Mouse (Mus musculus): Measurements from ENCODE around the gene Gm10577. TPM values are rescaled to one million over a fixed set of nuclear protein-coding genes. Genes with fewer than 3 reads are reported as not detected.

The Gm10577 gene
- polyA plus RNA-seq, 1 experiment from 2014 or later, result not detected

GRCm38 (mm10) chr4:100994442-100995255, 25.8 kb downstream of the Gm10577 start:
- Histone ChIP-seq H3K36me3 (peaks cover 62% of the 10 kb centered on the region), H3K27ac (no peak overlapping the region), H3K4me2 (no peak overlapping the region), H3K4me3 (no peak overlapping the region), H3K4me1 (peaks cover 7% of the 10 kb centered on the region), H3K9ac (no peak overlapping the region), H3K9me3 (no peaks in the 10 kb centered on the region), H3K27me3 (no peaks in the 10 kb centered on the region)
- WGBS, result 84% methylated on average over 18 of the region's 18 CpGs
- no peak for ATAC-seq (ENCODE audit: insufficient number of reproducible peaks, low FRiP score, low TSS enrichment, low read depth)

- no peak overlapping the region for H3K27ac ChIP-seq
- H3K36me3 ChIP-seq, result peaks cover 77% of the 10 kb centered on the region
- 86% methylated on average over 6 of the region's 6 CpGs for WGBS
Observed at GRCm38 (mm10) chr4:100992086-100992485, 28.4 kb downstream of the Gm10577 start.

GRCm38 (mm10) chr4:100990996-100991395, 29.5 kb downstream of the Gm10577 start:
- Histone ChIP-seq H3K4me2 (no peak overlapping the region), H3K4me1 (peaks cover 7% of the 10 kb centered on the region), H3K36me3 (peaks cover 82% of the 10 kb centered on the region), H3K4me3 (no peak overlapping the region), H3K9ac (no peak overlapping the region), H3K27me3 (no peaks in the 10 kb centered on the region), H3K9me3 (no peaks in the 10 kb centered on the region), H3K27ac (0 out of 2 replicates have a peak overlapping the region, but pooled peaks have one; percentile 24)
- no peak for ATAC-seq (ENCODE audit: insufficient number of reproducible peaks, low FRiP score, low TSS enrichment, low read depth)
- 46% methylated on average over 4 of the region's 4 CpGs for WGBS

More at GRCm38 (mm10) chr4:100992086-100992485, 28.4 kb downstream of the Gm10577 start:
- no peaks in the 10 kb centered on the region for H3K9me3 ChIP-seq
- no peak overlapping the region for H3K4me3 ChIP-seq
- ATAC-seq (ENCODE audit: insufficient number of reproducible peaks, low FRiP score, low TSS enrichment, low read depth), result no peak
- no peaks in the 10 kb centered on the region for H3K27me3 ChIP-seq
- no peak overlapping the region for H3K9ac ChIP-seq
- no peak overlapping the region for H3K4me2 ChIP-seq
- H3K4me1 ChIP-seq, result peaks cover 7% of the 10 kb centered on the region

- peaks cover 7% of the 10 kb centered on the region for H3K4me1 ChIP-seq
- no peaks in the 10 kb centered on the region for H3K9me3 ChIP-seq
- no peak overlapping the region for H3K4me3 ChIP-seq
- H3K9ac ChIP-seq, result no peak overlapping the region
- no peak overlapping the region for H3K4me2 ChIP-seq
- no peak for ATAC-seq (ENCODE audit: insufficient number of reproducible peaks, low FRiP score, low TSS enrichment, low read depth)
- H3K27me3 ChIP-seq, result no peaks in the 10 kb centered on the region
- no peak overlapping the region for H3K27ac ChIP-seq
- WGBS, result 71% methylated on average over 8 of the region's 8 CpGs
- peaks cover 77% of the 10 kb centered on the region for H3K36me3 ChIP-seq
Observed at GRCm38 (mm10) chr4:100988231-100988799, 32.2 kb downstream of the Gm10577 start.

- Histone ChIP-seq H3K27ac (no peak overlapping the region), H3K4me3 (no peak overlapping the region), H3K36me3 (peaks cover 74% of the 10 kb centered on the region), H3K4me2 (no peak overlapping the region), H3K4me1 (peaks cover 7% of the 10 kb centered on the region), H3K9ac (no peak overlapping the region), H3K27me3 (no peaks in the 10 kb centered on the region), H3K9me3 (no peaks in the 10 kb centered on the region)
- no peak for ATAC-seq (ENCODE audit: insufficient number of reproducible peaks, low FRiP score, low TSS enrichment, low read depth)
- 68% methylated on average over 1 of the region's 1 CpGs for WGBS
Observed at GRCm38 (mm10) chr4:100987187-100987586, 33.3 kb downstream of the Gm10577 start.

- Histone ChIP-seq H3K9ac (no peak overlapping the region), H3K4me2 (no peak overlapping the region), H3K27ac (no peak overlapping the region), H3K4me3 (no peak overlapping the region), H3K9me3 (no peaks in the 10 kb centered on the region), H3K4me1 (no peaks in the 10 kb centered on the region), H3K27me3 (no peaks in the 10 kb centered on the region), H3K36me3 (peaks cover 70% of the 10 kb centered on the region)
- ATAC-seq (ENCODE audit: insufficient number of reproducible peaks, low FRiP score, low TSS enrichment, low read depth), result no peak
- WGBS, result 91% methylated on average over 7 of the region's 7 CpGs
Observed at GRCm38 (mm10) chr4:100977522-100977921, 43.0 kb downstream of the Gm10577 start.

- Histone ChIP-seq H3K27ac (no peak overlapping the region), H3K9ac (no peak overlapping the region), H3K4me3 (no peak overlapping the region), H3K36me3 (peaks cover 66% of the 10 kb centered on the region), H3K4me2 (no peak overlapping the region), H3K27me3 (no peaks in the 10 kb centered on the region), H3K9me3 (no peaks in the 10 kb centered on the region), H3K4me1 (peaks cover 3% of the 10 kb centered on the region)
- WGBS, result 90% methylated on average over 14 of the region's 14 CpGs
- ATAC-seq (ENCODE audit: insufficient number of reproducible peaks, low FRiP score, low TSS enrichment, low read depth), result no peak
Observed at GRCm38 (mm10) chr4:100974455-100975035, 46.0 kb downstream of the Gm10577 start.

- Histone ChIP-seq H3K27ac (no peak overlapping the region), H3K36me3 (peaks cover 66% of the 10 kb centered on the region)
- ATAC-seq (ENCODE audit: insufficient number of reproducible peaks, low FRiP score, low TSS enrichment, low read depth), result no peak
Observed at GRCm38 (mm10) chr4:100973641-100974454, 46.6 kb downstream of the Gm10577 start.

More at GRCm38 (mm10) chr4:100973641-100974454, 46.6 kb downstream of the Gm10577 start:
- Histone ChIP-seq H3K27me3 (no peaks in the 10 kb centered on the region), H3K4me2 (no peak overlapping the region), H3K4me3 (no peak overlapping the region), H3K9me3 (no peaks in the 10 kb centered on the region), H3K4me1 (peaks cover 3% of the 10 kb centered on the region), H3K9ac (no peak overlapping the region)
- 85% methylated on average over 16 of the region's 16 CpGs for WGBS

Other genes starting within 250 kb of the Gm10577 start
- 23.5 and 31.7 TPM in 2 replicates for gene Cachd1, start 244.0 kb downstream of the Gm10577 start, polyA plus RNA-seq (2015; fragmentation: Nextera tagmentation; extraction: Ambion mirVana)
- 7.7 and 10.4 TPM in 2 replicates for gene Raver2, start 48.3 kb upstream of the Gm10577 start, polyA plus RNA-seq (2015; fragmentation: Nextera tagmentation; extraction: Ambion mirVana)
- gene Jak1, start 244.6 kb upstream of the Gm10577 start, polyA plus RNA-seq (2015; fragmentation: Nextera tagmentation; extraction: Ambion mirVana), result 99.7 and 99.9 TPM in 2 replicates

Measured in limb, embryonic 15.5 days (tissue).